In the genomic region with DNA sequence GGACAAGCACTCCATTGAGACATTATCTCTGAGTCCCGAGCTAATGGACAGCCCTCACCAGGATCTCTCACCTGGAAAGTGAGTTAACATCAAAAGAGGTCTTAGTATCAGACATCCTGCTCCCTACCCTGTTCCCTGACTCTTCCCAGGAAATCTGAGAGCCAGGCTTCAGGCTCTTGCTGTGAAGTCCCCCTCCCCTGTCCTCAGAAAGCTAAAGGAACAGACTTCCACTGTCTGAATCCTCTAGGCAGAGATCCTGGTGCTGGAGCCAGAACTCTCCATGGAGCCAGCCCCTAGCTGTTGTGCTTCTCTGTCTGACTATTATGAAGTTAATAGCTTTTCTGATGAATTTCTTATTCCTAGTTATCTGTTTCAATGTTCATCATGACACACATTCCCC, we compare ENCODE assay signal across 16 mouse cellular contexts.
DNase-seq lines count a peak whose midpoint lies in the region; ATAC-seq and TF ChIP-seq lines count a peak whose summit lies in the region.
"Had no signal": no experiment of that assay in that cellular context is flagged by ENCODE, and none has a peak within 500 bp of the region (broad histone marks: within the 10 kb centered on the region; RNA-seq: fewer than 3 reads in every experiment).

No protein-coding gene starts in this region.

- H3K27me3 ChIP-seq in forebrain, embryonic 13.5 days: no peaks in the 10 kb centered on the region
- 0 out of 2 replicates have a peak, but pooled peaks cover 4% of the 10 kb centered on the region for H3K27me3 ChIP-seq in forebrain, embryonic 10.5 days (ENCODE audit: poor library complexity, severe bottlenecking)
- H3K27me3 ChIP-seq in hindbrain, embryonic 16.5 days (replicated peaks; ENCODE audit: control insufficient read depth, insufficient read depth, low read length): no peaks in the 10 kb centered on the region
- no peaks in the 10 kb centered on the region for H3K27me3 ChIP-seq in midbrain, embryonic 13.5 days
- H3K27me3 ChIP-seq: limb, embryonic 13.5 days had no signal

- ATAC-seq in forebrain, embryonic 13.5 days: no peak
- ATAC-seq in hindbrain, embryonic 16.5 days: peak; percentile 76
- ATAC-seq in midbrain, embryonic 13.5 days: no peak

- H3K4me2 ChIP-seq in forebrain, embryonic 13.5 days: no peak overlapping the region
- no peak overlapping the region for H3K4me2 ChIP-seq in hindbrain, embryonic 16.5 days (ENCODE audit: low read length)
- no peak overlapping the region for H3K4me2 ChIP-seq in midbrain, embryonic 13.5 days (replicated peaks)
- H3K4me2 ChIP-seq: embryonic facial prominence, embryonic 12.5 days; limb, embryonic 13.5 days had no signal

- H3K27ac ChIP-seq in forebrain, embryonic 13.5 days: peak overlapping the region; percentile 61
- no peak overlapping the region for H3K27ac ChIP-seq in forebrain, embryonic 10.5 days
- peak overlapping the region; percentile 60; the same call in 1 of the 2 replicates for H3K27ac ChIP-seq in hindbrain, embryonic 16.5 days (ENCODE audit: low read depth, low read length)
- H3K27ac ChIP-seq in midbrain, embryonic 13.5 days: no peak overlapping the region
- H3K27ac ChIP-seq: embryonic facial prominence, embryonic 12.5 days; left cerebral cortex, adult 2 months; limb, embryonic 13.5 days had no signal

- H3K4me3 ChIP-seq in forebrain, embryonic 13.5 days: no peak overlapping the region
- H3K4me3 ChIP-seq in forebrain, embryonic 10.5 days: no peak overlapping the region
- H3K4me3 ChIP-seq in hindbrain, embryonic 16.5 days (ENCODE audit: low read length): no peak overlapping the region
- no peak overlapping the region for H3K4me3 ChIP-seq in midbrain, embryonic 13.5 days (replicated peaks)
- H3K4me3 ChIP-seq: embryonic facial prominence, embryonic 12.5 days; left cerebral cortex, adult 2 months; limb, embryonic 13.5 days; myocyte had no signal

- no peak for DNase-seq in forebrain, embryonic 10.5 days (ENCODE audit: extremely low spot score, low spot score)
- DNase-seq in brain, embryonic 14.5 days (ENCODE audit: low read depth): peak; percentile 59
- no peak for DNase-seq in cerebellum, adult 18-20 months
- DNase-seq in spleen, adult 18-20 months: no peak
- no peak for DNase-seq in cerebellum, postnatal 4 days (ENCODE audit: low spot score in 2 of 2)
- DNase-seq: cerebellum, postnatal 36 days; heart, postnatal 4 days; lung, adult 18-20 months; thymus, postnatal 36 days had no signal

- H3K4me1 ChIP-seq in forebrain, embryonic 13.5 days: peaks cover 30% of the 10 kb centered on the region
- H3K4me1 ChIP-seq in forebrain, embryonic 10.5 days: peaks cover 42% of the 10 kb centered on the region
- H3K4me1 ChIP-seq in hindbrain, embryonic 16.5 days (ENCODE audit: control insufficient read depth, insufficient read depth, low read depth, low read length): peaks cover 9% of the 10 kb centered on the region
- peaks cover 36% of the 10 kb centered on the region for H3K4me1 ChIP-seq in midbrain, embryonic 13.5 days (replicated peaks)

- H3K9me3 ChIP-seq in forebrain, embryonic 13.5 days (replicated peaks): no peaks in the 10 kb centered on the region
- no peaks in the 10 kb centered on the region for H3K9me3 ChIP-seq in forebrain, embryonic 10.5 days
- no peaks in the 10 kb centered on the region for H3K9me3 ChIP-seq in hindbrain, embryonic 16.5 days (ENCODE audit: control insufficient read depth, low read length)
- H3K9me3 ChIP-seq in midbrain, embryonic 13.5 days: no peaks in the 10 kb centered on the region
- H3K9me3 ChIP-seq: embryonic facial prominence, embryonic 12.5 days; limb, embryonic 13.5 days had no signal

- H3K36me3 ChIP-seq in forebrain, embryonic 13.5 days (ENCODE audit: poor library complexity, severe bottlenecking): no peaks in the 10 kb centered on the region
- H3K36me3 ChIP-seq in forebrain, embryonic 10.5 days (replicated peaks): no peaks in the 10 kb centered on the region
- no peaks in the 10 kb centered on the region for H3K36me3 ChIP-seq in hindbrain, embryonic 16.5 days (ENCODE audit: control insufficient read depth, insufficient read depth, low read length)
- no peaks in the 10 kb centered on the region for H3K36me3 ChIP-seq in midbrain, embryonic 13.5 days
- H3K36me3 ChIP-seq: embryonic facial prominence, embryonic 12.5 days; limb, embryonic 13.5 days had no signal

- no peak for TF ChIP-seq CTCF in brain, embryonic 14.5 days (IDR thresholded peaks at IDR 0.05; ENCODE audit: borderline replicate concordance, extremely low read depth, insufficient read depth, insufficient read length)

- H3K9ac ChIP-seq in forebrain, embryonic 13.5 days: no peak overlapping the region
- no peak overlapping the region for H3K9ac ChIP-seq in hindbrain, embryonic 16.5 days (ENCODE audit: low read depth, low read length)
- 0 out of 2 replicates have a peak overlapping the region, but pooled peaks have one; percentile 19 for H3K9ac ChIP-seq in midbrain, embryonic 13.5 days (replicated peaks)
- H3K9ac ChIP-seq: embryonic facial prominence, embryonic 12.5 days; limb, embryonic 13.5 days had no signal

- WGBS in forebrain, embryonic 13.5 days: 5% methylated on average over 1 of the region's 1 CpGs
- 5% methylated on average over 1 of the region's 1 CpGs for WGBS in forebrain, embryonic 10.5 days
- 6% methylated on average over 1 of the region's 1 CpGs for WGBS in hindbrain, embryonic 16.5 days
- 5% methylated on average over 1 of the region's 1 CpGs for WGBS in midbrain, embryonic 13.5 days

- no peak for TF ChIP-seq POLR2A in brain, embryonic 14.5 days (IDR thresholded peaks at IDR 0.05; ENCODE audit: borderline replicate concordance, extremely low read depth, insufficient read depth, insufficient read length, poor library complexity, severe bottlenecking)

Comparison
In these comparisons a context has a peak if more than half of its experiments do, and no peak if none do; other contexts are left out.
1. H3K27ac ChIP-seq: peak in forebrain, embryonic 13.5 days (single experiment) and hindbrain, embryonic 16.5 days (single experiment); none in forebrain, embryonic 10.5 days (single experiment) and midbrain, embryonic 13.5 days (single experiment).